Mouse (Mus musculus) adrenal gland, adult 2 months (tissue): ENCODE measurements around the gene Agfg2. TPM values are rescaled to one million over a fixed set of nuclear protein-coding genes. Genes with fewer than 3 reads are reported as not detected.
"Not testable (repeated sequence)": the region's sequence is repeated elsewhere in the genome, so short reads cannot be mapped to it uniquely, and the experiment has no call there.

Experiments
- DNase-seq: peaks from one replicate; pipeline ENCODE4 v3.0.0; 2021
- polyA plus RNA-seq: library from polyadenylated mRNA; depleted of rRNA; stranded (reverse); fragments of >200 nt; gene quantifications from 2 replicates; pipeline ENCODE4 v1.2.3, GENCODE M21; 2012
- total RNA-seq, 2 experiments: library from RNA; stranded (reverse); gene quantifications; 2 replicates each; pipeline ENCODE4 v1.2.3; 2021

Gene Agfg2
- total and polyA plus RNA-seq, 3 experiments, result 29.2 to 85.2 (median 37.6) TPM

GRCm38 (mm10) chr5:137645652-137646091, 38.9 kb downstream of the Agfg2 start, which contains the start of gene Irs3:
Irs3 (minus strand) TSS chr5:137645714.
- peak; percentile 53 for DNase-seq

GRCm38 (mm10) chr5:137645091-137645651, 39.4 kb downstream of the Agfg2 start:
- DNase-seq, result no peak

- no peak for DNase-seq
Measured at GRCm38 (mm10) chr5:137644484-137644883, 40.0 kb downstream of the Agfg2 start.

- DNase-seq, result no peak
Measured at GRCm38 (mm10) chr5:137642886-137643285, 41.6 kb downstream of the Agfg2 start.

- peak; percentile 52 for DNase-seq
Measured at GRCm38 (mm10) chr5:137641054-137641453, 43.5 kb downstream of the Agfg2 start, which contains the start of gene Sap25. Sap25 (plus strand) TSS chr5:137641334.

- DNase-seq, result no peak
Measured at GRCm38 (mm10) chr5:137639472-137639871, 45.1 kb downstream of the Agfg2 start.

GRCm38 (mm10) chr5:137633397-137634084, 51.0 kb downstream of the Agfg2 start:
- no peak for DNase-seq

GRCm38 (mm10) chr5:137631591-137631990, 52.9 kb downstream of the Agfg2 start:
- no peak for DNase-seq

GRCm38 (mm10) chr5:137631171-137631570, 53.4 kb downstream of the Agfg2 start:
- no peak for DNase-seq

- DNase-seq, result no peak
Measured at GRCm38 (mm10) chr5:137630602-137631001, 53.9 kb downstream of the Agfg2 start.

- no peak for DNase-seq
Measured at GRCm38 (mm10) chr5:137629906-137630545, 54.5 kb downstream of the Agfg2 start.

- no peak for DNase-seq
Measured at GRCm38 (mm10) chr5:137629306-137629721, 55.2 kb downstream of the Agfg2 start.

GRCm38 (mm10) chr5:137628498-137629305, 55.8 kb downstream of the Agfg2 start, which contains the start of the genes Fbxo24, Lrch4 and Gm20605:
Fbxo24 (minus strand) TSS chr5:137629002.
Lrch4 (plus strand) TSS chr5:137629121.
Gm20605 (plus strand) TSS chr5:137629175.
- peak; percentile 100 for DNase-seq

GRCm38 (mm10) chr5:137627991-137628390, 56.5 kb downstream of the Agfg2 start:
- DNase-seq, result peak; percentile 75

GRCm38 (mm10) chr5:137623937-137624530, 60.5 kb downstream of the Agfg2 start:
- DNase-seq, result no peak

GRCm38 (mm10) chr5:137615347-137615746, 69.2 kb downstream of the Agfg2 start:
- no peak for DNase-seq

GRCm38 (mm10) chr5:137614921-137615320, 69.6 kb downstream of the Agfg2 start:
- not testable (repeated sequence) for DNase-seq

GRCm38 (mm10) chr5:137613550-137613949, 71.0 kb downstream of the Agfg2 start, which contains the start of gene Pcolce:
Pcolce (minus strand) TSS chr5:137613784.
- peak; percentile 88 for DNase-seq

GRCm38 (mm10) chr5:137613076-137613475, 71.5 kb downstream of the Agfg2 start:
- no peak for DNase-seq

- DNase-seq, result peak; percentile 87
Measured at GRCm38 (mm10) chr5:137611245-137611602, 73.3 kb downstream of the Agfg2 start.

- DNase-seq, result peak; percentile 92
Measured at GRCm38 (mm10) chr5:137610548-137611244, 73.8 kb downstream of the Agfg2 start.
